Mouse (Mus musculus) liver, embryonic 12.5 days (tissue): Measurements from ENCODE around the gene Map1lc3a. TPM values are rescaled to one million over a fixed set of nuclear protein-coding genes. Genes with fewer than 3 reads are reported as not detected.

ENCODE experiments used
- ATAC-seq: fragments of 200-750 bp; cut with Nextera tagmentation; 2 replicates; pipeline ENCODE4 v1.8.0; 2017; ENCODE audit warnings: moderate number of reproducible peaks, mild to moderate bottlenecking, moderate library complexity
- H3K27ac ChIP-seq: fragments of 300-500 bp; sonication (generic); 2 replicates; pipeline ENCODE4 v1.5.1; 2016; ENCODE audit warnings: mild to moderate bottlenecking
- H3K27me3 ChIP-seq: fragments of 300-500 bp; sonication (generic); replicated peaks from 2 replicates; pipeline ENCODE4 v1.6.1; 2016; ENCODE audit warnings: mild to moderate bottlenecking, moderate library complexity
- H3K36me3 ChIP-seq: fragments of 300-500 bp; sonication (generic); 2 replicates; pipeline ENCODE4 v1.6.1; 2016; ENCODE audit warnings: mild to moderate bottlenecking, moderate library complexity
- H3K4me1 ChIP-seq: fragments of 300-500 bp; sonication (generic); 2 replicates; pipeline ENCODE4 v1.6.1; 2016
- H3K4me2 ChIP-seq: fragments of 300-500 bp; sonication (generic); 2 replicates; pipeline ENCODE4 v1.6.1; 2016; ENCODE audit warnings: mild to moderate bottlenecking, moderate library complexity
- H3K4me3 ChIP-seq: fragments of 300-500 bp; sonication (generic); 2 replicates; pipeline ENCODE4 v1.5.1; 2016; ENCODE audit warnings: mild to moderate bottlenecking, moderate library complexity
- H3K9ac ChIP-seq: fragments of 300-500 bp; sonication (generic); 2 replicates; pipeline ENCODE4 v1.6.1; 2016; ENCODE audit warnings: mild to moderate bottlenecking, moderate library complexity
- H3K9me3 ChIP-seq: fragments of 300-500 bp; sonication (generic); replicated peaks from 2 replicates; pipeline ENCODE4 v1.6.1; 2016; ENCODE audit warnings: mild to moderate bottlenecking, moderate library complexity
- WGBS: fragments of 180-500 bp; shearing (Covaris S2); methylation state at CpG from one replicate; pipeline ENCODE4 v1.1.7; 2016; ENCODE audit not compliant: insufficient replicate concordance; 5-methylcytosine and 5-hydroxymethylcytosine counted together
- polyA plus RNA-seq: library from polyadenylated mRNA; unstranded; fragments of >200 nt; fragmentation: Nextera tagmentation; extraction: Ambion mirVana; gene quantifications from 2 replicates; pipeline ENCODE4 v1.2.1, GENCODE M21; 2016

The Map1lc3a gene
- polyA plus RNA-seq, 1 experiment from 2014 or later: 27.4 TPM

GRCm38 (mm10) chr2:155287456-155288250, 11.6 kb downstream of the Map1lc3a start:
- no peak for ATAC-seq
- no peaks in the 10 kb centered on the region for H3K9me3 ChIP-seq
- H3K4me3 ChIP-seq: no peak overlapping the region
- H3K27ac ChIP-seq: no peak overlapping the region
- H3K9ac ChIP-seq: no peak overlapping the region
- H3K27me3 ChIP-seq: no peaks in the 10 kb centered on the region
- 74% methylated on average over 4 of the region's 4 CpGs for WGBS
- H3K4me1 ChIP-seq: peaks cover 13% of the 10 kb centered on the region
- peaks cover 55% of the 10 kb centered on the region for H3K36me3 ChIP-seq
- H3K4me2 ChIP-seq: no peak overlapping the region

- H3K4me1 ChIP-seq: peaks cover 13% of the 10 kb centered on the region
- no peak overlapping the region for H3K27ac ChIP-seq
- ATAC-seq: no peak
- no peak overlapping the region for H3K4me3 ChIP-seq
- no peak overlapping the region for H3K9ac ChIP-seq
- no peaks in the 10 kb centered on the region for H3K27me3 ChIP-seq
- H3K9me3 ChIP-seq: no peaks in the 10 kb centered on the region
- peaks cover 52% of the 10 kb centered on the region for H3K36me3 ChIP-seq
- H3K4me2 ChIP-seq: no peak overlapping the region
- 79% methylated on average over 8 of the region's 8 CpGs for WGBS
These were observed 14.0 kb downstream of the Map1lc3a start for GRCm38 (mm10) chr2:155290066-155290465.

GRCm38 (mm10) chr2:155293382-155293781, 17.3 kb downstream of the Map1lc3a start:
- 73% methylated on average over 2 of the region's 2 CpGs for WGBS

GRCm38 (mm10) chr2:155293946-155294345, 17.8 kb downstream of the Map1lc3a start:
- Histone ChIP-seq H3K4me1 (no peaks in the 10 kb centered on the region), H3K27me3 (no peaks in the 10 kb centered on the region), H3K27ac (no peak overlapping the region), H3K9ac (no peak overlapping the region), H3K4me3 (no peak overlapping the region), H3K36me3 (peaks cover 90% of the 10 kb centered on the region), H3K4me2 (no peak overlapping the region), H3K9me3 (no peaks in the 10 kb centered on the region)
- 79% methylated on average over 4 of the region's 4 CpGs for WGBS
- no peak for ATAC-seq

More at GRCm38 (mm10) chr2:155293382-155293781, 17.3 kb downstream of the Map1lc3a start:
- Histone ChIP-seq H3K9me3 (no peaks in the 10 kb centered on the region), H3K4me3 (no peak overlapping the region), H3K4me2 (no peak overlapping the region), H3K27ac (no peak overlapping the region), H3K4me1 (no peaks in the 10 kb centered on the region), H3K36me3 (peaks cover 85% of the 10 kb centered on the region), H3K9ac (no peak overlapping the region), H3K27me3 (no peaks in the 10 kb centered on the region)
- no peak for ATAC-seq

- Histone ChIP-seq H3K4me1 (no peaks in the 10 kb centered on the region), H3K36me3 (peaks cover 89% of the 10 kb centered on the region), H3K27ac (no peak overlapping the region), H3K27me3 (no peaks in the 10 kb centered on the region), H3K9ac (no peak overlapping the region), H3K4me3 (no peak overlapping the region), H3K9me3 (no peaks in the 10 kb centered on the region), H3K4me2 (no peak overlapping the region)
- WGBS: 78% methylated on average over 6 of the region's 6 CpGs
- no peak for ATAC-seq
These were observed 19.4 kb downstream of the Map1lc3a start for GRCm38 (mm10) chr2:155295453-155295852.

GRCm38 (mm10) chr2:155299563-155299962, 23.5 kb downstream of the Map1lc3a start:
- ATAC-seq: no peak
- Histone ChIP-seq H3K9ac (no peak overlapping the region), H3K27me3 (no peaks in the 10 kb centered on the region), H3K36me3 (peaks cover 72% of the 10 kb centered on the region), H3K4me1 (no peaks in the 10 kb centered on the region), H3K4me2 (no peak overlapping the region), H3K9me3 (no peaks in the 10 kb centered on the region), H3K4me3 (no peak overlapping the region), H3K27ac (no peak overlapping the region)
- 79% methylated on average over 4 of the region's 4 CpGs for WGBS

- ATAC-seq: no peak
- Histone ChIP-seq H3K27ac (no peak overlapping the region), H3K27me3 (no peaks in the 10 kb centered on the region), H3K4me3 (no peak overlapping the region), H3K36me3 (peaks cover 46% of the 10 kb centered on the region), H3K4me1 (no peaks in the 10 kb centered on the region), H3K4me2 (no peak overlapping the region), H3K9ac (no peak overlapping the region), H3K9me3 (no peaks in the 10 kb centered on the region)
- 53% methylated on average over 3 of the region's 3 CpGs for WGBS
These were observed 33.0 kb downstream of the Map1lc3a start for GRCm38 (mm10) chr2:155308936-155309592.

- Histone ChIP-seq H3K9me3 (no peaks in the 10 kb centered on the region), H3K9ac (no peak overlapping the region), H3K4me1 (no peaks in the 10 kb centered on the region), H3K4me2 (no peak overlapping the region), H3K27ac (no peak overlapping the region), H3K27me3 (no peaks in the 10 kb centered on the region), H3K36me3 (peaks cover 31% of the 10 kb centered on the region), H3K4me3 (no peak overlapping the region)
- no peak for ATAC-seq
- 72% methylated on average over 6 of the region's 6 CpGs for WGBS
These were observed 37.6 kb downstream of the Map1lc3a start for GRCm38 (mm10) chr2:155313671-155314070.

GRCm38 (mm10) chr2:155318618-155319017, 42.5 kb downstream of the Map1lc3a start:
- Histone ChIP-seq H3K4me3 (no peak overlapping the region), H3K27me3 (no peaks in the 10 kb centered on the region), H3K4me2 (no peak overlapping the region), H3K4me1 (no peaks in the 10 kb centered on the region), H3K9me3 (no peaks in the 10 kb centered on the region), H3K27ac (no peak overlapping the region), H3K9ac (no peak overlapping the region), H3K36me3 (peaks cover 20% of the 10 kb centered on the region)
- no peak for ATAC-seq
- WGBS: 82% methylated on average over 2 of the region's 2 CpGs

- WGBS: 66% methylated on average over 5 of the region's 5 CpGs
- no peak for ATAC-seq
- Histone ChIP-seq H3K27ac (no peak overlapping the region), H3K36me3 (peaks cover 12% of the 10 kb centered on the region), H3K4me2 (no peak overlapping the region), H3K4me1 (no peaks in the 10 kb centered on the region), H3K4me3 (no peak overlapping the region), H3K9ac (no peak overlapping the region), H3K27me3 (no peaks in the 10 kb centered on the region), H3K9me3 (no peaks in the 10 kb centered on the region)
These were observed 44.5 kb downstream of the Map1lc3a start for GRCm38 (mm10) chr2:155320596-155320995.

GRCm38 (mm10) chr2:155326001-155326400, 49.9 kb downstream of the Map1lc3a start:
- no peak overlapping the region for H3K4me2 ChIP-seq

More at GRCm38 (mm10) chr2:155326001-155326400, 49.9 kb downstream of the Map1lc3a start:
- H3K27ac ChIP-seq: no peak overlapping the region
- no peaks in the 10 kb centered on the region for H3K9me3 ChIP-seq
- WGBS: 80% methylated on average over 4 of the region's 4 CpGs
- ATAC-seq: no peak
- no peak overlapping the region for H3K9ac ChIP-seq
- no peaks in the 10 kb centered on the region for H3K27me3 ChIP-seq
- no peaks in the 10 kb centered on the region for H3K4me1 ChIP-seq
- H3K36me3 ChIP-seq: peaks cover 43% of the 10 kb centered on the region
- H3K4me3 ChIP-seq: no peak overlapping the region
